Mouse (Mus musculus): ENCODE data around the gene Myl3. TPM values are rescaled to one million over a fixed set of nuclear protein-coding genes. Genes with fewer than 3 reads are reported as not detected.
A peak's percentile ranks its signal among the peaks of the same experiment; 100 is the strongest.

Gene Myl3
- polyA plus RNA-seq, 1 experiment = not detected

DNA sequence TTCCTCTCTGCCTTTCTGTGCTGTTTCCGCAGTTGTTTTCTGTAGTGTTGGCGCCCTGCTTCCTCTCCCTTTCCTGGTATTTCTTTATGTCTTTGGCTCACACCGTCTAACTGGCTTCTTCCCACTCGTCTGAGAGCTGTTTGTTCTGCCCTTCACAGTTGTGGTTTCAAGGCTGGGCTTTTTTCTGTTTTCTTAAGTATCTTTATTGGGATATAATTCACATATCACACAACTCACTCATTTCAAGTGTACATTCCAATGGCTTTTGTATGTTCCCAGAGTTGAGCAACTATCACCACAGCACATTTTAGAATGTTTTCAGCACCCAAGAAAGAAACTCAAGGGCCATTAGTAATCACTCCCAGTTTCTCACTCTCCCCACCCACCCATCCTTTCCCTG, 48.8 kb downstream of the Myl3 start:
- TF ChIP-seq POLR2A (IDR thresholded peaks at IDR 0.05; ENCODE audit: low read depth, low read length) (no peak), CTCF (IDR thresholded peaks at IDR 0.05; ENCODE audit: borderline replicate concordance, insufficient read depth, low read length) (no peak)
- Histone ChIP-seq H3K27ac (ENCODE audit: insufficient read depth, low read length) (peak overlapping the region; percentile 92), H3K4me3 (ENCODE audit: insufficient read depth, low read length) (no peak overlapping the region), H3K4me1 (ENCODE audit: control insufficient read depth, insufficient read depth, low read length) (no peaks in the 10 kb centered on the region)

DNA sequence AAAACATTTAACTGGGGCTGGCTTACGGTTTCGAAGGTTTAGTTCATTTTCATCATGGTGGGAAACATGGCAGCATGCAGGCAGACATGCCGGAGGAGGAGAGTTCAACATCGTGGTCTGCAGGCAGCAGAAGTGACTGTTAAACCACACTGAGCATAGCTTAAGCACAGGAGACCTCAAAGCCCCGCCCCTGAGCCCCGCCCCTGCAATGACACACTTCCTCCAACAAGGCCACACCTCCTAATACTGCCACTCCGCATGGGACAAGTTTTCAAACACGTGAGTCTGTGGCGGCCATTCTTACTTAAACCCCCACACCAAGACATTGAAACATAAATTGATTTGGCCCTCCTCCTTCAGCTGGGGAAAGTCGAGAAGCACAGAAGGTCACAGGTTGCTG, 55.4 kb downstream of the Myl3 start:
- H3K4me3 ChIP-seq (ENCODE audit: insufficient read depth, low read length) = no peak overlapping the region
- no peak for TF ChIP-seq CTCF (IDR thresholded peaks at IDR 0.05; ENCODE audit: borderline replicate concordance, insufficient read depth, low read length)
- no peak for TF ChIP-seq POLR2A (IDR thresholded peaks at IDR 0.05; ENCODE audit: low read depth, low read length)
- no peaks in the 10 kb centered on the region for H3K4me1 ChIP-seq (ENCODE audit: control insufficient read depth, insufficient read depth, low read length)
- H3K27ac ChIP-seq (ENCODE audit: insufficient read depth, low read length) = no peak overlapping the region

DNA sequence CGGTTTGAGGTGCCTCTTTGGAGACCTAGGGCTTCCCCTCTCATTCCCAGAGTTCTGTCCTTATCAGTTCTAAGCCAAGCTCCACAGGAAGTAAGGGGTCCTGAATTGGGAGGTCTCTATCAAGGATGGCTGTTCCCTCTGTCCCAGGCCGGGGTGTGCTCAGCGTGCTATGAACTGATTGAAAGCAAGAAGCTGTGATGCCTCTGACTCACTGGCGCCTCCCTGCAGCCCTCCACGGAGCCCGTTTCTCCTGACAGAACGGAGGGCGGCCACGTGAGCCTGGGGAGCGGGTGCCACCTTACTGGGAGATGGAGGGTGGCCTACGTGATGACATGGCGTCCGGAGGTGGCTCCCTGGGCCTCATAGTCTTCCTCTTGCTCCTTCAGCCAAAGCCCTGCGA, 56.2 kb downstream of the Myl3 start, which contains the start of gene Prss42:
TSS of gene Prss42 (plus strand) at position 301 of the 400 bp plus-strand sequence.
- TF ChIP-seq CTCF (IDR thresholded peaks at IDR 0.05; ENCODE audit: borderline replicate concordance, insufficient read depth, low read length) = no peak
- no peak for TF ChIP-seq POLR2A (IDR thresholded peaks at IDR 0.05; ENCODE audit: low read depth, low read length)
- Histone ChIP-seq H3K4me1 (ENCODE audit: control insufficient read depth, insufficient read depth, low read length) (no peaks in the 10 kb centered on the region), H3K4me3 (ENCODE audit: insufficient read depth, low read length) (no peak within 1 kb of the TSS), H3K27ac (ENCODE audit: insufficient read depth, low read length) (no peak within 1 kb of the TSS)

DNA sequence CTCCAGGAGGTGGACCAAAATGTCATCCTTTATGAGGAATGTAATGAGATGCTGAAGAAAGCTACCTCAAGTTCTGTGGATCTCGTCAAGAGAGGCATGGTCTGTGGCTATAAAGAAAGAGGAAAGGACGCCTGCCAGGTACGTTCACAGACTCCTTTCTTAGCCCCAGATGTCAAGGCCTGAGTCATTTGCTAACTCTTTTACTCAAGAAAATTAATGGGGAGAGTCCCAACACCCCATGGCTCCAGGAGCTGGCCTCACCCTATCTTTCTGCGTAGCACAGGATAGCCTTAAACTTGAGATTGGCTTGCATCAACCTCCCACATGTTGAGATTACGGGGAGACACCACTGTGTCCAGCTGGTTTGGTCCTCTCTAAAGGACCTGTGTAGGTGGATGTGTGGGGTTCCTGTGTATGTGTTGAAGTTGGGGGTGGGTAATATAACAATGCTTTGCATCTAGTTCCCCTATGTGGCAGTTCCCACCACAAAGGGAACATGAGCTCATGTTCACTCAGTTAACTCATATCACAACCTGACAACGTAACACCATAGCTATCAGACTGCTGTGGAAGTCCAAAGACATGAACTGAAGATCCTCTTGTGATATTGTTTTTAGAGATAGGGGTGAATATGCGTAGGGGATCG, 59.3 kb downstream of the Myl3 start:
- Histone ChIP-seq H3K4me1 (ENCODE audit: control insufficient read depth, insufficient read depth, low read length) (no peaks in the 10 kb centered on the region), H3K27ac (ENCODE audit: insufficient read depth, low read length) (no peak overlapping the region), H3K4me3 (ENCODE audit: insufficient read depth, low read length) (no peak overlapping the region)
- TF ChIP-seq CTCF (IDR thresholded peaks at IDR 0.05; ENCODE audit: borderline replicate concordance, insufficient read depth, low read length) (no peak), POLR2A (IDR thresholded peaks at IDR 0.05; ENCODE audit: low read depth, low read length) (no peak)

DNA sequence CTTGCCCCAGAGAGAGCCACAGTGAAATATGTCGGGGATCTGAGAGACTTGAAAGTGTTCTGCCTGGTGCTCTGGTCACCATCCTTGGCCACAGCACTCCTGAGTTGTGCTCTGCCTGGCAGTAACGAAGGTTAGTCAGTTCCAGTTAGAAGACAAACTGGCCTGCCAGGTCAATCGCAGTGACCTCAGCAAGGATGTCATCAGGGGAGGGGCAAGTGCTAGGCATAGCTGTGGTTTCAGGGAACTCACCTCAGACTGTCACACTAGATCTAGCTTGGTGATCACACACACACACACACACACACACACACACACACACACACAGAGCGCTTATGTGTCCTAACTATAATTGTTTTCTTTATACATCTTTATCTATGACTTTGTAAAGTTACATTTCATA, 61.6 kb downstream of the Myl3 start:
- Histone ChIP-seq H3K27ac (ENCODE audit: insufficient read depth, low read length) (no peak overlapping the region), H3K4me3 (ENCODE audit: insufficient read depth, low read length) (no peak overlapping the region), H3K4me1 (ENCODE audit: control insufficient read depth, insufficient read depth, low read length) (no peaks in the 10 kb centered on the region)
- TF ChIP-seq POLR2A (IDR thresholded peaks at IDR 0.05; ENCODE audit: low read depth, low read length) (no peak), CTCF (IDR thresholded peaks at IDR 0.05; ENCODE audit: borderline replicate concordance, insufficient read depth, low read length) (no peak)

DNA sequence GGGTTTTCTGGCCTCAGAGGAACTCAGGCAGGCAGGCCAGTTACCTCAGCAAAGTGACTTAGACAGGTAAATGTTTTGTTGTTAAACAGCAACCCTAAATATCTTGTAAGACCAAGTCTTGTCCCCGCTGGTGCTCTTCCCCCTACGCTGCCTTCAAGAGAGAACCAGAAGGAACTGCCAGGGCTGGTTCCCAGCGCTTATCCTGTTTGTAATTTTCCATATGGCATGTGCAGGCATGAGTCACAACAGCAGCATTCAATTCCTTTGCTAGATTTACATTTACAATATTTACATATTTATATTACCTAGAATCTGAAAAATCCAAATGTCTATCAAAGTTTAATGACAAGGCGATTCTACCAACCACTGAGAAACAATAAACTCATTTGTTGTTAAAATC, 68.4 kb downstream of the Myl3 start:
- H3K4me3 ChIP-seq (ENCODE audit: insufficient read depth, low read length) = no peak overlapping the region

DNA sequence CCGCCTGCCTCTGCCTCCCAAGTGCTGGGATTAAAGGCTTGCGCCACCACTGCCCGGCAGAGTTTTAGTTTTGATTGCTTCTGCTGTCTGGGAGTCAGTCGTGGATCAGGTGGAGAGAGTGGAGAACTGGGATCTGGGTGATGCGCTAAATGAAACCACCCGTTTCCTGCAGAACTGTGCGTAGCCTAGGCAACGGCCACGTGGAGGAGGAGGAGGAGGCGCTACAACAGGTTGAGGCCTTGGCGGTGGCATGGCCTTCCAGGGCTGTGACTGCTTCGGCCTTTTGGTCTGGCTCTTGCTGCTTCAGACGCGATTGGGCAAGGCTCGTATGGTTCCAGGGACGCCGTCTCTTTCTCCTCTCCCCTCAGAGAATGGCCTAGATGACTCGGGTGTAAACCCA, 72.1 kb downstream of the Myl3 start, which contains the start of gene Prss44:
TSS of gene Prss44 (plus strand) at position 206 of the 400 bp plus-strand sequence.
- no peak within 1 kb of the TSS for H3K4me3 ChIP-seq (ENCODE audit: insufficient read depth, low read length)
- no peak within 1 kb of the TSS for H3K27ac ChIP-seq (ENCODE audit: insufficient read depth, low read length)
- TF ChIP-seq CTCF (IDR thresholded peaks at IDR 0.05; ENCODE audit: borderline replicate concordance, insufficient read depth, low read length) (no peak), POLR2A (IDR thresholded peaks at IDR 0.05; ENCODE audit: low read depth, low read length) (no peak)
- peaks cover 4% of the 10 kb centered on the region for H3K4me1 ChIP-seq (ENCODE audit: control insufficient read depth, insufficient read depth, low read length)

More for the DNA sequence above, 68.4 kb downstream of the Myl3 start:
- Histone ChIP-seq H3K4me1 (ENCODE audit: control insufficient read depth, insufficient read depth, low read length) (peaks cover 4% of the 10 kb centered on the region), H3K27ac (ENCODE audit: insufficient read depth, low read length) (peak overlapping the region; percentile 67)
- TF ChIP-seq CTCF (IDR thresholded peaks at IDR 0.05; ENCODE audit: borderline replicate concordance, insufficient read depth, low read length) (no peak), POLR2A (IDR thresholded peaks at IDR 0.05; ENCODE audit: low read depth, low read length) (no peak)

Other genes with a start within 250 kb of the Myl3 start
- gene Setd2, start 209.3 kb upstream of the Myl3 start, polyA plus RNA-seq (2011; ENCODE audit: insufficient read length, low read depth, missing spikeins) = 61.3 and 65.7 TPM in 2 replicates
- 107 and 109 TPM in 2 replicates for gene Nradd, start 117.4 kb upstream of the Myl3 start, polyA plus RNA-seq (2011; ENCODE audit: insufficient read length, low read depth, missing spikeins)
- 1.8 TPM in 2 replicates for gene Nbeal2, start 87.7 kb upstream of the Myl3 start, polyA plus RNA-seq (2011; ENCODE audit: insufficient read length, low read depth, missing spikeins)
- gene Ccdc12, start 85.4 kb upstream of the Myl3 start, polyA plus RNA-seq (2011; ENCODE audit: insufficient read length, low read depth, missing spikeins) = 34.4 and 43.2 TPM in 2 replicates
- 9.0 and 13.3 TPM in 2 replicates for gene Pth1r, start 5.3 kb downstream of the Myl3 start, polyA plus RNA-seq (2011; ENCODE audit: insufficient read length, low read depth, missing spikeins)
- not detected in 2 replicates for gene Prss42, start 56.3 kb downstream of the Myl3 start, polyA plus RNA-seq (2011; ENCODE audit: insufficient read length, low read depth, missing spikeins)
- gene Prss44, start 72.1 kb downstream of the Myl3 start, polyA plus RNA-seq (2011; ENCODE audit: insufficient read length, low read depth, missing spikeins) = not detected in 2 replicates
- gene Prss43, start 84.8 kb downstream of the Myl3 start, polyA plus RNA-seq (2011; ENCODE audit: insufficient read length, low read depth, missing spikeins) = not detected in 2 replicates
- not detected in 2 replicates for gene Prss45, start 92.7 kb downstream of the Myl3 start, polyA plus RNA-seq (2011; ENCODE audit: insufficient read length, low read depth, missing spikeins)
- 0.86 and 1.4 TPM in 2 replicates for gene Prss46, start 102.6 kb downstream of the Myl3 start, polyA plus RNA-seq (2011; ENCODE audit: insufficient read length, low read depth, missing spikeins)
- not detected in 2 replicates for gene Prss50, start 116.1 kb downstream of the Myl3 start, polyA plus RNA-seq (2011; ENCODE audit: insufficient read length, low read depth, missing spikeins)
- 3.5 and 7.1 TPM in 2 replicates for gene Als2cl, start 138.0 kb downstream of the Myl3 start, polyA plus RNA-seq (2011; ENCODE audit: insufficient read length, low read depth, missing spikeins)
- gene Tmie, start 138.3 kb downstream of the Myl3 start, polyA plus RNA-seq (2011; ENCODE audit: insufficient read length, low read depth, missing spikeins) = 0.28 and 0.56 TPM in 2 replicates
- gene Fam240a, start 175.0 kb downstream of the Myl3 start, polyA plus RNA-seq (2011; ENCODE audit: insufficient read length, low read depth, missing spikeins) = not detected in 2 replicates
- not detected in 2 replicates for gene Tdgf1, start 204.3 kb downstream of the Myl3 start, polyA plus RNA-seq (2011; ENCODE audit: insufficient read length, low read depth, missing spikeins)
- gene Lrrc2, start 209.7 kb downstream of the Myl3 start, polyA plus RNA-seq (2011; ENCODE audit: insufficient read length, low read depth, missing spikeins) = not detected in 2 replicates
- gene Rtp3, start 248.7 kb downstream of the Myl3 start, polyA plus RNA-seq (2011; ENCODE audit: insufficient read length, low read depth, missing spikeins) = not detected in 2 replicates

All from embryonic fibroblast, embryonic 13.5 days (primary cell).